Mouse (Mus musculus) naive thymus-derived CD4-positive, alpha-beta T cell, adult 2 months (primary cell): ENCODE data around the gene Ifitm1.
"Not testable (repeated sequence)": the region's sequence is repeated elsewhere in the genome, so short reads cannot be mapped to it uniquely, and the experiment has no call there.

Source experiments
- DNase-seq: peaks from one replicate; pipeline ENCODE4 v3.0.0-alpha.2; 2011; ENCODE audit warnings: low read depth

Ifitm1 gene

GRCm38 (mm10) chr7:140951051-140951450 is 16.0 kb upstream of the Ifitm1 start:
- no peak for DNase-seq

DNA sequence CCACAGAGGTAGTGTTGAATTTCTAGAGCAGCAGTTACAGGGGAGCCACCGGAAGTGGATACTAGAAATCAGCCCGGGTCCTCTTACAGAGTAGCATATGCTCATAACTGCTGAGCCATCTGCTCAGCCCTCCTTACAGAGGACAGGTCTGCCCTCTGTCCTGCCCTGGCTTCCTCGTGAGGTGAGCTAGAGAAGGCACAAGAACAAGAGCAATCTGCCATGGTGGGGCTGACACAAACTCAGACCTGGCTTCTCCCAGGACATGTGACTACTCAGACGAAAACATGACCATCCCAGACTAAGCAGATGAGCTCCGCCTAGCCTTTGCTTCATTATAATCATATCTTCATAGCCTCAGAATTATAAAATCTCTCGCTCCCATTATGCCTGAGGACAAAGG is 15.3 kb upstream of the Ifitm1 start:
- DNase-seq: no peak

DNA sequence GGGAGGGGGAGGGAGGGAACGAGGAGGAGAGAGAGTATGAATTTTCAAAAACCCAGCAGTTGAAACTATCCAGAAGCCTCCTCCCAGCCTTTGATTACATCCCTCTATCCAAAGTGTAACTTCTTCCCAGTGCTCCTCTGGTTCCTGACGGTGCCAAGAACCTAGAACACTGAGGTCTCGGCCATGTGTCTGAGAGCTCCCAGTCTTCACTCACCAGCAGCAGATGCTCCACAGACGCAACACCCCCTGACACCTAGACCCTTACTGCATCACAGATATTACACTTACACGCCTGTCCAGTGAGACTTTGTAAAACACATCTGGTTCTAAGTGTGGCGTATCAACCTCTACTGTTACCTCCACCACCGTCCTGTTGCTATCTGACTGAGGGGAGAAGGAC is 14.6 kb upstream of the Ifitm1 start:
- DNase-seq: no peak

DNA sequence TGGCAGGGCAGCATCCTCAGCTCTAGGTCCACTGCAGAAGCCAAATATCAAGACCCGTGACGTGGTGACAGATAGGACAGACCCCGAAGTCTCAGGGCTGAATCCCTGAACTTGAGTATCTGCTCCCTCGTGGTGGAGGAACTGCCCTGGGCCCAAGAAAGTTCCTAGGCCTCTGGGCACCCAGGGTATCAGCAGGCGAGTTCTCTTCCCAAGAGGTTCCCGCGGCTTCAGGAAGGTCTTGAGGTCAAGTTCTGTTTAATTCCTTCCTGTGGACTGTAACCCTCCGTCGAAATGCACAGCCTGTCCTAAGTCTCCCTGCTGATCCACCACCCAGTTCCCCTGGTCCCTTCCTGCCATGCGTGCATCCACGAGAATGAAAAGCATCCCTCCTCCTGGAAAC is 13.9 kb upstream of the Ifitm1 start:
- DNase-seq: no peak

DNA sequence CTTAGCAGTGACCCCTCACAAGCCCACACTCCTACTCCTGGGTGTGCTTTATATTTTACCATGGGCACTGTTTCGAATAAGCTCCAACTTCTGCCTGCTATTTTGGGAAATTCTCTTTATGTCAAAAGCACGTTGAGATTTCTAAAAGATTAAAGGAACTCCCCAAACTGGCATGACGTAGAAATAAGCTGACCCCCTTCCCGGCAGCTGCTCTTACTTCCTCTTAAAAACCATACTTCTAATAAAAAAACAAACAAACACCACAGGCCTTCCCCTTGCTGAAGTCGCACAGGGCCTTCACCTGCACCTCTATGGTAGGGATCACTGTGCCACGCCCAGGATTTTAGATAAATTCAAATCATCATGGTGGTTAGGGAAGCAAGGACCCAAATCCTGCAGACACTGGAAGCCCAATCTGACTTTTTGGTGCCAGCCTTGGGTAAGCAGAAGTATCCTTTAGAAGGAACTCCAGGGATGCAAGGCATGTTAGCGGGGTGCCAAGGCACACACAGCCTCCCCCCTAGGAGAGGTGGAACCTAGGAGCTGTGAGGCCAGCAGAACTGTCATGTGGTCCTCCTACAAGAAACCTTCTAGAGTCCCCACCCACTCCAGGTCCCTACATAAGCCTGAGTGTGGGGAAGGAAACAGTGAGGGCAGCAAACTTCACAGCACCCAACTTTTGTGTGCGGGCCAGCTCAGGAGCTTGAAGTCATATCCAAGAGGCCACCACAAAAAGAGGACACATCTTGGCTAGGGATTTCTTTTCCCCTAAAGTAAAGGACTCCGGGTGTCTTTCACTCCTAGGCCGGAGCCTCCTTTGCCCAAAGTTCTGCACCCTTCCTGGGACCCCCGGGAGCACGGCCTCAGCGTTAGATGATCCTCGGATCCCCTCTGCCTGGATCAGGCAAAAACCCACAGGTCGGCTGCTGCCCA is 13.0 kb upstream of the Ifitm1 start:
- no peak for DNase-seq

DNA sequence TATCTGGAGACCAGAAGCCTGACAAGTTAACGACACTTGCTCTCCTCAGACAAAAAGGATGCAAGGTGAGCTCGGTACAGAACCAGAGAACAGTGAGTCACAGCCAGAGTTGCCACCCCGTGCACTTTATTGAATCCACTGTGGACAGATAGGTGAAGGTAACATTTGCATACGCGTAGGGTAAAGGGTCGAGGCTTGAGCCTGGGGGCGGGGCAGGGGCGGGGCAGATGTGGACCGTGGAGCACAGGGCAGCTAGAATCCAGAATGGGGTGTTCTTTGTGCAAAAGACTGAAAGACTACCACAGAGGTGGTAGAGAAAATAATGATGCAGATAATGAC is 12.3 kb upstream of the Ifitm1 start:
- no peak for DNase-seq

GRCm38 (mm10) chr7:140955342-140955741 is 11.7 kb upstream of the Ifitm1 start:
- peak; percentile 17 for DNase-seq

GRCm38 (mm10) chr7:140955758-140956555 is 11.1 kb upstream of the Ifitm1 start, which contains the start of the genes Gm45717 and Ifitm2:
Gene Gm45717 (minus strand): TSS chr7:140955937.
Gene Ifitm2 (minus strand): TSS chr7:140955987.
- DNase-seq: no peak

- DNase-seq: no peak
Measured at GRCm38 (mm10) chr7:140956556-140956869, 10.5 kb upstream of the Ifitm1 start.

DNA sequence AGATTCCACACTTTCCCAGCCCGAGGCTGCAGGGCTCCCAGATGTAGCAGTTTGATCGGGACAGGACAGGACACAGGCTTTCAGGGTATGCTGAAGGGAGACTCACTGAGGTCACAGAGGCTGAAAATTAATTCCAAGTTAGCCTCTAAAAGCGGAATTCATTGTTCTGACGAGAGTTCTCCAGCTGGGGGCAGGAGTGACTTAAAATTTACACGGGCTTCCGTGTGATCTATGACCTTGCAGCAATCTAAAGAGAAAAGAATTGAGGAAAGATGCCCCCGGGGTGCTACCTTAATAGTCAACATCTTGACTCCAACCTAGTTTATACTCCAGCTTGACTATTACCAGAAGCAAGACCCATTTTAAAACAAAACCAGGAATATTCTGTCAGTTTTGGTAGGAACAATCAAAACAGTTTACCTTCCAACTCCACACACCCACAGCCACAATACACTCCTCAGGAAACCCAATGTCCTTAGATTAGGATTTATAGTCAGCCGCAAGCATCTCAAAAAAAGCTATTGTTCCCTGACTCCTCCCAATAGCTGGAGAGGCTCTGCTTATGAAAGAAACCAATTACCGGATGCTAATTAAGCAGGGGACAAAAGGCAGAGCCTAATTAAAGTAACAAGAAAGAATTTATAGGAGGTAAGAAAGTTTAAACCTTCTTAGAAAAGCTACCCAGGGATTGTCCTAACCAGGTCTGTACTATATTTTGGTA is 7.7 kb upstream of the Ifitm1 start:
- DNase-seq: peak; percentile 70

- DNase-seq: no peak
Measured at GRCm38 (mm10) chr7:140960026-140960425, 7.0 kb upstream of the Ifitm1 start.

GRCm38 (mm10) chr7:140961416-140961815 is 5.6 kb upstream of the Ifitm1 start:
- no peak for DNase-seq

GRCm38 (mm10) chr7:140962733-140963132 is 4.3 kb upstream of the Ifitm1 start:
- DNase-seq: no peak

DNA sequence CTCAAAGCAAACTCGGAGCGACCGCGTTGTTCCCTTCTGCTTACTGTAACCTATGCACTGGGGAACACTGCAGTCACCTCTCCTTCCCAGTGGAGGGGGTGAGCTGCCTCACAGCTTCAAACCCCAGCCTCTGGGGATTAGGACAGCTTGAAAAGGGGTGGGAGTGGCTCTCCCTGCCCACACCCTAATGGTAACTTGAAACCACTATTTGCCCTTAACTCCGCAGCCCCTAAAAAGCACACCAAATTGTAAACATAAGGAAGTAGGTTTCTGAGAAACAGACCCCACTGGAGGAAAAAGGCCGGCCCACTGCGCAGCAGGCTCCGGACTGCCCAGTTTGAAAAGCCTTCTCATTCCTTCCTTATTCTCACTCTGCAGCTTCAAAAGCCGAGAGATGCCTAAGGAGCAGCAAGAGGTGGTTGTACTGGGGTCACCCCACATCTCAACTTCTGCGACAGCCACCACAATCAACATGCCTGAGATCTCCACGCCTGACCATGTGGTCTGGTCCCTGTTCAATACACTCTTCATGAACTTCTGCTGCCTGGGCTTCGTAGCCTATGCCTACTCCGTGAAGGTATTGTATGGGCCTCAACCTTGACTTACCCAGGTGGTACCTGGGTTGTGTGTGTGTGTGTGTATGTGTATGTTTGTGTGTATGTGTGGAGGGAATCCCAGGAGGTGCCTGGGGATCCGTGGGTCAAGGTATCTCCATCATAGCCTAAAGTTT is 1.0 kb downstream of the Ifitm1 start:
- DNase-seq: no peak

DNA sequence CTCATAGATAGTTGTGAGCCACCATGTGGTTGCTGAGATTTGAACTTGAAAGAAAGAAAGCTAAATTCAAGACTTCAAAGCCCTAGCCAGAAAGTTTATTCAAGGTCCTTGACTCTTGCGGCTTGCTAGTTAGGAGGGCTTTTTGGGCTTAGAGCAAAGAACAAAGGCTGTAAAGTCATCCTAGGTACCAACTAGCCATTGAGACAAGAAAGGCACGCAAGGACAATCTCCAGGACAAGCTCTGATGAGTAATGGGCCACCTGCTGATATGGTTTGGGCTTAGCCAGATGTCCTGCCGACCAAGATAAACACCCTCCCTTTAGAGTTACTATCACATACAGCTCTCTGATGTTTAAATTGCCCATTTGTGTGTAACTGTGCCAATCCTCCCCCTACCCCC is 1.7 kb downstream of the Ifitm1 start:
- not testable (repeated sequence) for DNase-seq

GRCm38 (mm10) chr7:140970931-140971330 is 3.9 kb downstream of the Ifitm1 start:
- no peak for DNase-seq

DNA sequence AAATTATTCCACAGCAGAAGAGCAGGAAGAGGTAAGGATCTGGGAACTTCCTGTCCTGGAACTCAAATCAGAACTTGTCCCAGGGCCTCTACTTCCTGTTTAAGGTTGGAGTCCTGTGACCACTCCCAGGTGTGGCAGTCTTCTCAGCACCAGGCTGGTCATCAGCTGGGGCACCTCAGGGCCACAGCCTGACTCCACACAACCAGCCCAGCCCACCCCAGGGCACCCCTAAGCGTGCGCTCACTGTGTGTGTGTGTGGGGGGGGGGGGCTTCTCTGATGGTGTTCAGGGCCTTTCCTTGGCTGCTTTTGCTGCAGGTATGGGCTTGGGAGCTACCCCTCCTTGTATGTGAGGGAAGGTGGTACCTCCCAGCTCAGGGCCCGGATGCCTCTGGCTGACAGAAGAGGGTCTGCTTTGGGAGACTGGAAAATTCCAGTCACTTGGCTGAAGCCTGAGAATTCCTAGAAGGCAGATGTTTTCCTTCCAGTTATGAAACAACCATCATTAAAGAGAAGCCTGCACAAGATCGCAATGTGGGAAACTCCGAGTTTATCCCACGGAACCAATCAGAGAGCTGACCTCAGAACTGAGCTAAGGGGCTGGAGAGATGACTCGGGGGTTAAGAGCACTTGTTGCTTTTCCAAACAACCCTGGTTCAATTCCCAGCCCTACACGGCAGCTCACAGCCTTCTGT is 4.6 kb downstream of the Ifitm1 start:
- DNase-seq: no peak

DNA sequence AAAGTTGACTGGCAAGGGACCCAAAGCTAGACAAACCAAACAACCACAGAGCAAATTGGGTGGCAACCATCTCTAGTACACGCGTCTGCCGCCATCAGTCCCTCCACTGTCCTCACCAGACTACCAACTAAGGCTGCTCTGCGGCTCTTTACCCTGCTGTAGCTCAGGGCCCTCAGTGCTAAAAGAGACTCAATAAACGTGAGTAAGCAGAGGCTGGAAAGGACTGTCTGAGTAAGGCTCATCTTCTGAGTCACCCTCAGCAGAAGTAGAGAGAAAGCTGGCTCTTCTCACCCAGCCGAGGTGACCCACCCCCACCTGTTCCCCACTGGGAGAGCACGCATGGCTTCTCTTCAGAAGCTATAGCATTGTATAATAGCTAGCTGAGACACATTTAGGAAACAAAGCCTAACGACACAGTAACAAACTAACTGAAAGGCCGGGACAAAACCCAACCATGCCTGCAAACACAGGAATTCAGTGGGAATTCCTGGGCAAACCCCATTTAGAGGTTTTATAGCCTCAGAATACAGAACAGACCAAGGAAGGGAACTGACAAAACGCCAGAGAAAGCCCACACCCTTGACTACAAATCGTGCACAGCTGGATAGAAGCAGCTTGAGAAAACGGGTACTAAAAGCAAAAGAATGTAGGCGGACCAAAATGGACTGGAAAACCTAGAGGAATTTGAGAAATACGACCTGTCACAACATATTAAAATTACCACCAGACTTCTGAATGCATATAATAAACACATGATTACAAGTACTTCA is 6.6 kb downstream of the Ifitm1 start:
- DNase-seq: no peak

DNA sequence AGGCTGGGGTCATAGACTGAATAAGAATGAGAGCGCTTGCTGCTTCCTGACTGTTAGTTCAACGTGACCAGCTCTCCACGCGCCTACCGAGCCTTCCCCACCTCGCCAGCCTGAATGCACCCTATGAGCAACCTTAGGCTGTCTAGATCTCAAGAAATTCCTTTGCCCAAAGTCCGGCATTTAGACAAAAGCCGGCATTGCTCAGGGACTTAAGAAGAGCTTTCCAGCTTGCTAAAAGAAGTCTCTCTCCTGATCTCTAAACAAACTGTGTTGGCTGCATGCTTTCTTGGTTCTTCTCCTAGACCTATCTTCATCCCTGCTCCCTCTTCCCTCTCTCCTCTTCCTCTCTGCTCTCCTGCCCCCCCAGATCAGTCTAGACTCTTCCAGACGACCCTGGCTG is 7.9 kb downstream of the Ifitm1 start:
- DNase-seq: no peak

GRCm38 (mm10) chr7:140975465-140975864 is 8.4 kb downstream of the Ifitm1 start:
- no peak for DNase-seq

DNA sequence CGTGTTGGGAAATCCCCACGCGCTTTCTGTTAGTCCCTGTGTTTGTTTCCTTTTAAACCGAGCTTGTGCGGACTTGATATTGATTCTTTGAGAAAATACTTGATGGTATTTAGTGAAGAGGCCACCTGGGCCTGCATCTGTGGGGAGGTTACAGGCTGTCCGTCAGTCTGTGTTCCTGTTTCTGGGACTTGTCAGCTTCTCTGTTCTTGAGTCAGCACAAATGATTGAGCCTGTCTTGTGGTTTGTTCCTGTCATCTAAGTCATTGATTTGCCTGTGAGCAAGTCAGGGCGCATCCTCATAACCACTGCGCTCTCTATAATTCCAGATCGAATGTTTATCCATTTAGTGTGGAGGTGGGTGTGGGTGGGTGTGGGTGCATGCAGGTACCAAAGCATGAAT is 9.7 kb downstream of the Ifitm1 start:
- DNase-seq: not testable (repeated sequence)
